Mouse (Mus musculus) heart, postnatal 10 days (tissue): ENCODE data around the gene Trpm3. TPM values are rescaled to one million over a fixed set of nuclear protein-coding genes. Genes with fewer than 3 reads are reported as not detected.
A peak's percentile ranks its signal among the peaks of the same experiment; 100 is the strongest.

Experiments used
- DNase-seq, 2 experiments: peaks; one replicate each; pipeline ENCODE4 v3.0.0; 2021
- intact Hi-C: fragments of 180-260 bp; cut with DNase I; formaldehyde crosslinking; loops from one replicate; pipeline ENCODE4 v1.15.1; 2025
- total RNA-seq, 2 experiments: library from RNA; stranded (reverse); gene quantifications; 2 replicates each; pipeline ENCODE4 v1.2.3; 2021

Trpm3 gene
- total RNA-seq, 2 experiments from 2014 or later = 1.5 to 2.2 TPM

DNA sequence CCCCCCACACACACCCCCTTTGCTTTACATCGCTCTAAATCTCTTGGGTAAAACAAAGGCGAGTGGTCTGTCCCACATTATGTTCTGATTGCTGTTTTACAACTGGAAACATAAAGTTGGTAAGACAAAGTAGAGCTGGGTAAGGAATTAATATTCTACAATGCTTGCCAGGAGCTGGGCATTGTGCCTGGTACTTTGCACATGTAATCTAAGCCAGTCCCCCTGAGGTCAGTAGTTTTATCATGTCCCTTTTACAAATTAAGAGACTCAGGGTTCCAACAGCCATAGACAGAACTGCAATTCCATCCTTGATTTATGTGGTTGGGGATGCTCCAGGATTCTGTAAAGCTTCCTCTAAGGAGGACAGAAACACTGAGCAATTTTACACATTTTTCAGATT, 591.0 kb downstream of the Trpm3 start:
- intact Hi-C loops = no loop called here
- DNase-seq = peak; percentile 3 to 14

DNA sequence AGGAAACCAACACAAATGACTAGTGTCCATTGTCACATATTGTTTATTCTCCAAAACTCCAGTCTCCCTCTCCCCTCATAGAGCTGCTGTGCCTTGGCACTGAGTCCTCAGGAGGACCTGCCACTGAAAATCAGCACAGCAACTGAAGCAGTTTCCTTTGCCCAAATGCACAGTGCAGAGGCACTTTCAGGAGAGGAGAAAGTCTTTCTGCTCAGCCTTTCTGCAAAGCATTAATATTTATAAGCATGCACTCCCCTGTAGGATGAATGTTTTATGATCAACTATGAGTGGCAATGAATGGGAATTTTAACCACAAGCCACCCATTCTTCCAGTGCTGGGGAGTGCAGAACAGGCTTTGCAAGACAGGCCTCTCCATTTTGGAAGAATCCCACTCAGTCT, 592.1 kb downstream of the Trpm3 start:
- intact Hi-C loops = no loop called here

DNA sequence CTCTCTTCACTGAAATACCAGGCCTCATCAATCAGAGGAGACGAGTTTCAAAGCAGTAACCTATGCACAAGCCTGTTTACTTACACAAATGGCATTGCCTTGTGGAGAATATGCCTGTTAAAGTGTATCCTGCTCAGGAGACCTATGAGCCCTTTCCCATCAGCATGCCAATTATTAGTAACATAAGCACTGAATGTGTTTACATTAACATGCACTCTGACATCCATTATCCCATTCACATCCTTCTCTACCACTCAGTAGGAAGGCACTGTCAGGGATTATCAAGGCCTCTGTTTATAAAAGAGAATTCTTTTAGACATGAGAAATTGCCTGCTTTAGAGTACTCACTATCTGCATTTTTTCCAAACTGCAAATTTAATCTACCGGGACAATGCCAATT, 598.0 kb downstream of the Trpm3 start:
- DNase-seq = no peak
- intact Hi-C loops = no loop called here

More for the DNA sequence above, 592.1 kb downstream of the Trpm3 start:
- no peak for DNase-seq

DNA sequence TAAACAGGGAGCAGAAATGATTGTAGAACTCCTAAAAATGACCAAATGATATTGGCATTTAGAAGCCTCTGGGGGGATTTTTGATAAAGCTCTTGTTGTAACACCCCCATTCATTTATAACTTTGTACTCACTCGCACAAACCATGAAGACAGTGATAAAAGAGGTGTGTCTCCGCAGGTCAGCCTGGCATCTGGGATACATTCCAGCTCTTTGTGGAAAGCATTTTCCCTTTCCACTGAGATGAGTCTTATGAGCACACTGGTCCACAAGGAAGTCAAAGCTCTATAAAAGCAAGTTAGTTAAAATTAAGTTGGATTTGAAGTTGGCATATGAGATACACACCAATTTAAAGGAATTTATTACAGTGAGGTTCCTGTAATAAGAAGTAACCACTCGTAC, 600.4 kb downstream of the Trpm3 start:
- DNase-seq = no peak
- intact Hi-C loops = no loop called here

DNA sequence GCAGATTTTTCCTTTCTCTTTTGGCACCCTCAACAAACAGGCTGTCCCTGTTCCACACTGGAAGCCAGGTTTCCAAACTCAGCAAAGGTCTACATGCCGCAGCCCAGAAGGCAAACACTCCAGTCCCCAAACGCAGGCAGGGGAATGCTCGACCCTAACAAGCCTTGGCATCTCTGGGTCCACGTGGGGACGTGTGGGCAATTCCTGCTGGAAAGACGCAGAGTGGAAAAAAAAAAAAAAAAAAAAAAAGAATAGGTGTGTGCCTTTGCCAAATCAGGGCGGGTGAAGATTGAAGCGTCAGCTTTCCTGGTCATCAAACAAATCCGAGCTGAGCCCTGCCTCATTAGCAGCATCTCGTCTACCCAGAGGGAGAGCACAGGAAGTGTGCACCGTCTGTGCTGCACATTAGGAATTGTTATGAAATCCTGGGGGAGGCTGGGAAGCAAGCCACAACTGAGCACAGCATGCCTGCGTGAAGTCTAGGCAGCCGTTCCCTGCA, 614.5 kb downstream of the Trpm3 start:
- intact Hi-C loops = no loop called here
- peak; percentile 45 to 48 for DNase-seq

DNA sequence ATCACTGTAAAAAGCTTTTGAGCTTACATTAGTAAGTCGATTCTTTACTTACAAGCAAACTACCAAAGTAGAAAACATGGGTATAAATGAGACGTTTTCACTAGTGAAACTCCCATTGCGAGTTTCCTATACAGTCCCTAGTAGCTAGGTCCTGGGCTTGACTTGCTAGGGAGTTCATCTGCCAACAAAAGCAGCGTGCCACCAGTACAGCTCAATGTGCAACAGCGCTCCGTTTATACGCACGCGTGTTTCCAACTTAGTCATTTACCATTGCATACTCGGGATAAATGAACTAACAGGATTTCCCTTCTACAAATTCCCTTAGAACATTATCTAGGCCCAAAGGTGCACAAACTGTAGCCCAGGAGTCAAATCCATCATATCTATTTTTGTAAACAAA, 615.2 kb downstream of the Trpm3 start:
- intact Hi-C loops = no loop called here
- DNase-seq = no peak

DNA sequence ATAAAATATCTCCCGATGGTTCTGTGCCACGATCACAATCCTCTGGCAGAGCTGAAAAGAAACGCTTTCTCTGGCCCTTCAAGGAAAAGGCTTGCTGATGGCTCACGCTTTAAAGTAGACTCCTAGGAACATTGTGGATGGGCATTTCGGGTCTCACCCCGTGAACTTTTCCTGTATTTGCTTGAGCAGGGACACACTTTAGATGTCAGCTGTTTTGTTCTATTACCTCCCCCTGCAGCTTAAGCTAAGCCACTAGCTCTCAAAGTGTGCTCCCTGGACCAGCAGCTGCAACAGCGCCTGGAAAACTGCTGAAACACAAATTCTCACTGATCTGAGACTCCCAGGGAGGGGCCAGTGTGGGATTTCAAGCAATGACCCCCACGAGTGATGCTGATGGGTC, 615.7 kb downstream of the Trpm3 start:
- DNase-seq = no peak
- intact Hi-C loops = no loop called here

DNA sequence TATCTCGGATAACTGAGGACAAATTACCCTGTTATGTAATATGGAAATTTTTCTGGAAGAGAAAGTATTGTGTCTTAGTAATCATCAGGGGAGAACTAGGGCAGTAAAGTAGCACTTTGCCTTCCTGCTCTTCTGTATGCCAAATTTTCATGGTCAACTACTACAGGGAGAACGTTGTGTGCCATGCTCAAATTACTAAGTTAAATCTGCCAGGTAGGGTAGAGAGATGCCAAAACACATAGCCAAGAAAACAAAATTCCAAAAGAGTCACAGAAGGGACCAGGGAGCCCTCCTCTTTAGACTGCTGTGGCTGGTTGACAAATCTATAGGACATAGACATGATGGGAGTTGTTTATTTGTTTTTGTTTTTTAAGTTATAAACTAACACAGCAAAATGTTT, 619.6 kb downstream of the Trpm3 start:
- intact Hi-C loops = no loop called here
- no peak for DNase-seq

DNA sequence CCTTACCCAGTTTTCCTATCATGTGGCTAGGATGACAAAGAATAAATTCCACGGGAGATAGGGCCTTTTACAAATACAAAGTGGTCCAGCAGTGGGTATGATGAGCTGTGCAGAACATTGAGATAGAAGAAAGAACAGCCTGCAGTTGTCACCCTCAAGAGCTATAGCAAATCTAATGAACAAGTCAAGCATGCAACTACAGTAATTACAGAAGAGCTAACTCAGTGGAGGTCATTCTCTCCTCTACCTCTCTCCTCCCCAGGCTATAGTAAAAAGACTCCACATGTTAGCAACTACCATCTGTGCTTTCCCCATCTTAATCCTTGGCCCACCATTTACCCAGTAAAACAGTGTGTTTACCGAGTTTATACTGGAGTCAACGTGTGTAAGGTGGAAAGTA, 629.4 kb downstream of the Trpm3 start:
- intact Hi-C loops = no loop called here
- no peak for DNase-seq

DNA sequence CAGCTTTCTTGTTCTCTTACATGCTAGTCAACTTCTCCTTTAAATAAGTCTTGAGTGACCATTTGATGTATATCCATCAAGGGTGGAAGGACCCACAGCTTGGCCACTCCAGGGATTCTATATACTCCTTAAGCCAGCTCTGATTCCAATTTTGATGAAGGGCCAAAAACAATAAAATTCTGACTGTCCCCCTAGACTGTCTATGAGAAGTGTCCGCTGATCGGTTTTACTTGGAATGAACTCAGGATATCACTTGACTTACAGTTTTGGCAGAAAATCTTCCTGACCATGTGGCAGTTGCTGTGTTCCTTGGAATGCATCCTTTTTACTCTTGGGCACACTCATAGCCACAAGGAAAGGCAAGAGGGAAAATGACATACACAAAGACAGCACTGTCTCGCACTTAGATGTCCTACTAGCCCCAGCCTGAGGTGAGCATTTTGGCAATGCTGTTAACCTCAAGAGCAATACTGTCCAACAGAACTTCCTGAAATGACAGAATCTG, 636.4 kb downstream of the Trpm3 start:
- intact Hi-C loops = no loop called here
- DNase-seq = no peak

DNA sequence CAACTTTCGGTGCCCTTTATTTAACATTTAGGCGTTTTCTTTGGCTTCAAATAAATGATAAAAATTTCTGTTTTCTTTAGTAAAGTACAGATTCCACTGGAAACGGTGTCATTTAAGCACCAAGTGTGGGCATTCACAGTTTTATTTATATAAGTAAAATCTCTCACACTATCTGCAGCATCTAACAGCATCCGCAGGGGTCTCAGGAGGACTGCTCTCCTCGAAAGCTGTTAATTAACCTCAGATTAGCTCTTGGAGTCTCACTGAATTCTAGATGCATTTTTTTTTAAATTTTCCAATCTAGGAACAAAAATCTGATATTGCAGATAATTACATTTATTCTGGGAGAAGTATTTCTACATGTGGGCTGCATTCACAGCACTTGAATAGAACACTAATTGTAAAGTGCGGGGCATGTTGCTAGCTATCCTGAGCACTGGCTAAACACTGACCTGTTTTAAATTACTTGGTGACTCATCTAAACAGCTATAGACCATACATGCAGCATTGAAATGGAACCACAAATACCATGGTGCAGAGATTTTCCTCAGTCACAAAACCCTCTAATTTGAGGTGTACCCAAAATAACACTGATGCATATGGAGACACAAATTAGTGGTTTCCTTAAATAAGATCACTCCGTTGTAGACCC, 641.5 kb downstream of the Trpm3 start:
- DNase-seq = no peak
- intact Hi-C loops = no loop called here

DNA sequence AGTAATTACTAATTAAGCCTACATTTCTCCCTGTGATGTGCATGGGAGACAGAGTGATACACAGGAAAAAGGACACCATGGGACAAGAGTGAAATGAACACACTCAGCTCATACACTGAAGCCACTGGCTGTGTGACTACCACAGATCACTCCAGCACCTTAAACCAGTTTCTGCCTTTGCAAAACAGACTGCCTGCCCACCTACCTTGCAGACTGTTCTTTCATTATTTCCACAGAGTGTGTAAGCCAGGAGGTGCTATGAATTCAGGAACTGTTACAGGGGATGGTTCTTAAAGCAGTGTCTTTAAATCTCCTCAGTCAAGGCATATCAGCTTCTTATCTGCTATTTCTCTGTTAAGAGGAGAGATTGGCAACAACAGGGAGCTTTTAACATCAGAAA, 642.7 kb downstream of the Trpm3 start:
- no peak for DNase-seq
- intact Hi-C loops = no loop called here

DNA sequence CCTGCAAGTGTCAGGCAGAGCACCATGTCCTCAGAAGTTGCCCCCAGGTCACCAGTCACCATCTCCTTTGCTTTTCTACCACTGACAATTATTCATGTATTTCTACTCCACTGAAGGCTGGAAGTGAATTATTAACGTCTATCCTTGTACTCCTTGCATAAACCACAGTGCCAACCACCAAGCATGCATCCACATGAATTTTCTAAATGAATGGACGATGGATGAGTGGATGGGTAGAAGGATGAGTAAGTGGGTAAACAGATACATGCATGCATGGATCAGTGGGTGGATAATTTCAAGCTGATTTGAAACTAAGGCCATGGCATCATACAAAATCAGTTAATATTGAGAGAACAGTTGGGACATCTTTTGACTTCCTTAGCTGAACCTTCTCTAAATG, 644.9 kb downstream of the Trpm3 start:
- intact Hi-C loops = no loop called here
- no peak for DNase-seq

DNA sequence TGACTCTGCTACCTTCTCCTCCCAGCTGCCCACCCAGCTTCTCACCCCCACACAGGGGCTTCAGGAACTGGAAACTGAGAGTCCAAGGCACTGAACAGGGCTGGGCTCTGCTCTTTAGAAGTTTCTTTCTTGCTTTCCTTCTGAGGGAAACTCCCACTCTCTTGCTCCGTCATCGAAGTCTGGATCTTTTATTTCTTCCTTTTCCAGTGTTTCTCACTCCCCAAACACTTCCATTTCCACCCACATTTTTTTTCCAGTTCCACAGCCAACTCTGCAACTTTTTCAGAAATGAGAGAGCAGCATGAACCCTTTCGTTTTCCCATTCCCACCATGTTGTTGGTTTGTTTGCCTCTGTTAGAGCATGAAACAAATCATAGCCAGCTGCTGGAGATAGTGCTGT, 650.9 kb downstream of the Trpm3 start:
- DNase-seq = no peak
- intact Hi-C loops = no loop called here

DNA sequence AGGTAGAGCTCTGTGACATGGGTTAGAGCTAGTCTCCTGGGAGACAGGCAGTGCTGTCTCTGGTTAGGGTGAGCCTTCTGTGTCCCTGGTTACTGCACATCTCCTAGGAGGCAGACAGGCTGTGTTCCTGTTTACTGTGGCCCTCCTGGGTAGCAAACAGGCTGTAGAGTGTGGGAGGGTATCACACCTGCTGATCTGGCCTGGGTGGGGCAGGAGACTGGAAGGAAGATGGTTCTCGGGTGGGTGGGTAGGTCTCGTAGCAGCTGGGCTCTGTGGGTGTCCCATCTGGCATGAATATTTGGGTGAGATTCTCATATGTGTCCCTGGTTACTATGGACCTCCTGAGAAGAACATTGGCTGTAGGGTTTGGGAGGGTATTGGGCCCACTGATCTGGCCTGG, 658.1 kb downstream of the Trpm3 start:
- DNase-seq = no peak
- intact Hi-C loops = no loop called here

DNA sequence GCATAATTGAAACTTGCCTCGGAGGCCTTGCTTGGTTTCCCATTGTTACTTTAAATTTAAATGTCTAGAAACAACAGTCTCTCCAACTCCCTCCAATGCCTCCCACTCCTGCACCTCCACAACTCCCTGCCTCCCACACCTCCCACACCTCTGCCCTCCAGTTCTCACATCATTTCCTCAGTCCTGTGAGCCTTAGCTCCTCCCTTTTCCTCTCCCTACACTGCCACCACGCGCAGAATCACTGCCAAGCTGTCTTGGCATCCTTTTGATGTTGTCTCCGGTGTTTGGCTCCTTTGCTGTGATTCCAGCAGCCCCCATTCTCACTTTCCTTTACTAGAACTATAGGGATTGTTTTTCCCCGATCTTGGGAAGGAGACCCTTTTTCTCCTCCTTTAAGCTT, 661.6 kb downstream of the Trpm3 start:
- intact Hi-C loops = no loop called here
- no peak for DNase-seq

DNA sequence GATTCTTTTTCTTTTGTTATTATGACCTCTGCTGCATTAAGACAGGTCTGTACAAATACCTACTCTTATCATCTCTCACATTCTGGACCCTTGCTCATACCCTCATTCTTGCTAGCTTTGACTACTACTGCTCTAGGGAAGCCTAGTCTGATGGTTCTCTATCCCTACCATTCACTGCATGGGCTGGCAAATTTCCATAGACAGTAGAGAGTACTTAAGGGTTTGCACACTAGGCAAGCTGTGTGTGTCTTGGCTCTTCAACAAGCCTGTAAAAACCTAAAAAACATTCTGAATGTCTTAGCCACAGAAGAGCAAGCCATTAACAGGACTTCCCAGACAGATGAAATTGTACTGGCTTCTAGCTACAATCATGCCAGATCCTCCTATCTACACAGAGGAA, 664.5 kb downstream of the Trpm3 start:
- intact Hi-C loops = no loop called here
- no peak for DNase-seq

DNA sequence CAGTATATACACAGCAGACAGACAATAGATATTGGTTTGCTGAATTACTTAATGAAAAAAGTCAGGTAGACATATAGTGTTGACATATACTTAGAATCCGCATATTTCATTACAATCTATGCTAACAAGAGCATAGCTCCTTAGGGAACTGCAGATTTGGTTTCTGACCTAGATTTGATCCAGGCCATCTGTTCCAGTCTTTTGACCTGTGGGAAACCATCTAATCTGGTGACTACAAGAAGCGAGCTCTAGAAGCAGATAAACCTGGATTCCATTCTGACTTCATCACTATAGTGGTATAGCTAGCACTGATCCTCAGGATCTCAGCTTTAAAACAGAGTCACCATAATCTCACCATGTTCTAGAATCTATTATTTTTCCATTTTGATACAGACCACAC, 665.5 kb downstream of the Trpm3 start:
- DNase-seq = no peak
- intact Hi-C loops = no loop called here

DNA sequence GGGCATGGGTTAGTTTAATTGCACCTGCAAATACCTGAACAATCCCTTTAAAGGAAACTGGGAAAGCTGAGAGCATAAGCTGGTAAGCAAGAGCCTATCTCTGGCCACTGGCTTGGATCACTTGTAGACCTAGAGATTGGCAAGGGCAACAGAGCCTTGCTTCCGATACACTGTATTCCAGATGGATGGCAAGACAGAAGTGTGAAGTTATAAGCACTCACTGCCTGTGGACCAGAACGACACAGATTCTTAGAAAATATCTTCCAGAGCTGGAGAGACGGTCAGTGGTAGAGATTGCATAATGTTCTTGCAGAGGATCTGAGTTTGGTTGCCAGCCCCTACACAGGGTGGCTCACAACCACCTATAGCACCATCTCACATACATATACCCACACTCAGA, 671.4 kb downstream of the Trpm3 start:
- intact Hi-C loops = no loop called here
- no peak for DNase-seq

DNA sequence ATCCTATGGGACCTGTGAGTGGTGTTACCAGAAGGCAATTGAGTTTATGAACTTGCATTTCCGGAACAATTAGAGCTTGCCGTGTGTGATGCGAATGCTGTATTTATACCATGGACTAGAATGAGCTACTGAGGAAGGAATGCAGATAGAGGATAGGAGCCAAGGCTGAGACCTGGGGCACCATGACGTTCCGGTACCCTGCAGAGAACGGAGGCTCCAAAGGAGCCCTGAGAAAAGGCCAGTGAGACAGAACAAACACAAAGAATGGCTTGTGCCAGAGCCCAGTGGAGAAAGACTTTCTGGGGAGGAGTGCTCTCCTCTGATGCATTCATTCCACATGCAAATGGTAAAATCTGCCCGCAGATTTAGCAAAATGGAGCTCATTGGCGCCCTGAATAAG, 682.9 kb downstream of the Trpm3 start:
- intact Hi-C loops = no loop called here
- no peak for DNase-seq

DNA sequence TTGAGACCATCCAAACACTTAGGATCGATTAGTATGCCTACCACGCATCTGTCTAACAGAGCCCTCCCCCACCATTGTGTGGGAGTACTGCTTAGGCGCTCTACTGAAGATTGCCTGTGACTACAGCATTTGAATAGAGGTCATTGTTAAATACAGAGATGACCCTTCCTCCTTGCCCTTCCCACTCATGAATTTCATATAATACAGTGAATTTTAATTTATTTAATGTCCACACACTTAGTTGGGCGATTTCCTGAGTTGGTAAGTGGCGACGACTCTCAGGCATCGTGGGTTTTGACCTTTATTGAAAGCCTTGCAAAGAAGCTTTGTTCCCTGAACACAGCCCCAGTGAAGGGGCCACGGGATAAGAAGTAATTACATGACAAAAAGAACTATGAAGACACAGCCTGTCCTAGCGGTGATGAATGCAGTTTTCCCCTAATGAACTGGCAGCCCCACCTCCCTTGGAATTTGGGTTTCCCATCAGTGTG, 684.7 kb downstream of the Trpm3 start:
- intact Hi-C loops = no loop called here
- DNase-seq = no peak

DNA sequence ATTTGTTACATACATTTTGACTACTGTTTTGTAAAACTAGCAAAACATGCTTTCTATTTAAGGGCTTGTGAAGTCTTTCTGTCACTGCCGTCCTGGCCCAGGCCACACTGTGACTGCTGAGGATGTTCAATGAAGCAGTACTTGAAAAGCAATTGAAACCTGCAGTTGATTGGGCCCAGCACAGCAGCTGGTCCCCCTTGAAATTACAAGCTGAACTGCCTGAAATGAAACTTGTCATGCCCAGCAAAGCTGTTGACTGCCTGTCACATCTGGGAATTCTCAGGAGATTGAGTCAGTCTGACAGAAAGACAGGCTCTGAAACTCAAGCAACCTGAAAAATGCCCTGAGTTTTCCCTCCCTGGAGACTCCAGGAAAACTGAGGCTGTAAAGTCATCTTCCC, 687.0 kb downstream of the Trpm3 start:
- DNase-seq = no peak
- intact Hi-C loops = no loop called here

DNA sequence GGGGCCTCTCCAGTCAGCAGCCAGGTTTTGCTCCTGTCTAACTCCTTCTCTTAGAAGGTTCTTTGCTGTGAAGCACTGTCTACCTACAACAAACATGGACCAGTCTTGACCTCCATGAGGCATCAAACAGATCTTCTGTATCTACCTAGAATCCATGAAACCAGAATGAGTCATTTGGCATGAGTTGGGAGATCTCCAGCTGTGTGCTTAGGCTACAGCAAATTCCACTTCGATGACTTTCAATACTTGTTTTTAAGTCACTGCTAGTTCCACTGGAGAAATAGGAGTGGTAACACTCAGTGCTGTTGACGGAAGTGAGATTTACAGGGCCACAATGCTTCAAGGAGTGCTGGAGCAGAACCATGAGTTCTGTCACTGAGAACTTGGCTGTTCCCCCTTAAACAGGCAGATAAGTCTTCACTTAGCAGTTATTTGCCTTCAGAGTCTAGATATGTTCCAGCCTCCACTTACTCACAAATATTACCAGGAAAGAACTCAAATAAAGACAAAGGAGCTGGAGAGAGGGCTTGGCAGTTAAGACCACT, 689.4 kb downstream of the Trpm3 start:
- intact Hi-C loops = no loop called here
- DNase-seq = no peak
